Mouse (Mus musculus) testis, adult 2 months (tissue): ENCODE data around the gene Aven. TPM values are rescaled to one million over a fixed set of nuclear protein-coding genes. Genes with fewer than 3 reads are reported as not detected.

Experiments used
- H3K27ac ChIP-seq: fragments of 200-500 bp; 2 replicates; pipeline ENCODE4 v1.5.1; 2012; ENCODE audit warnings: low read depth, low read length; ENCODE audit not compliant: control insufficient read depth, insufficient read depth
- H3K27me3 ChIP-seq: fragments of 200-500 bp; 2 replicates; pipeline ENCODE4 v1.6.1; 2012; ENCODE audit warnings: mild to moderate bottlenecking, low read length, moderate library complexity; ENCODE audit not compliant: control insufficient read depth, insufficient read depth
- H3K36me3 ChIP-seq: fragments of 200-500 bp; 2 replicates; pipeline ENCODE4 v1.6.1; 2012; ENCODE audit warnings: mild to moderate bottlenecking, low read length; ENCODE audit not compliant: control insufficient read depth, insufficient read depth
- H3K4me1 ChIP-seq: fragments of 200-500 bp; 2 replicates; pipeline ENCODE4 v1.6.1; 2012; ENCODE audit warnings: low read length; ENCODE audit not compliant: control insufficient read depth, insufficient read depth
- H3K4me3 ChIP-seq: fragments of 200-500 bp; 2 replicates; pipeline ENCODE4 v1.5.1; 2012; ENCODE audit warnings: low read depth, mild to moderate bottlenecking, low read length, moderate library complexity, mixed read lengths; ENCODE audit not compliant: control insufficient read depth
- CTCF ChIP-seq: fragments of 200-500 bp; IDR thresholded peaks from 2 replicates; pipeline ENCODE4 v1.5.1; 2012; ENCODE audit warnings: low read depth, mild to moderate bottlenecking, inconsistent platforms, low read length, moderate library complexity; ENCODE audit not compliant: control insufficient read depth, insufficient read depth, insufficient replicate concordance
- POLR2A ChIP-seq: fragments of 200-500 bp; IDR thresholded peaks from 2 replicates; pipeline ENCODE4 v1.6.1; 2012; ENCODE audit warnings: low read depth, mild to moderate bottlenecking, inconsistent platforms, low read length, moderate library complexity; ENCODE audit not compliant: control insufficient read depth
- polyA plus RNA-seq: library from polyadenylated mRNA; depleted of rRNA; stranded (reverse); fragments of >200 nt; gene quantifications from 2 replicates; pipeline ENCODE4 v1.2.3, GENCODE M21; 2012

The Aven gene
- polyA plus RNA-seq, 1 experiment, result 155 TPM

DNA sequence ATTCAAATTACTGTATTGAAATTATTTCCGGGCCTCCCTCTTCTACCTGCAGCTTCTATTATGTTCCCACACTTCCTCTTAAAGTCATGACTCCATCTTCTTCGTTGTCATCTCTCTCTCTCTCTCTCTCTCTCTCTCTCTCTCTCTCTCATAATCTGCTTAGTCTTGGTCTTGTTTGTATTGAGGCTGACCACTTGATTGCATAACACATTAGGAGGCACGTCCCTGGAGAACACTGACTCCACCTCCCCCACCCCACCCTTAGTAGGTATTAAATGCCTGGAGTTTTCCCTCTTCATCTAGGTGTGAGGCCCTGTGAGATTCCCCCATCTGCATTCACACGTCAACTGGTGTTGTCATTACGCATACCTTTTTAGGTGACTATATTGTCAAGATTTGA lies 103.7 kb downstream of the Aven start:
- H3K4me3 ChIP-seq, result no peak overlapping the region
- H3K4me1 ChIP-seq, result no peaks in the 10 kb centered on the region
- H3K27me3 ChIP-seq, result no peaks in the 10 kb centered on the region
- no peaks in the 10 kb centered on the region for H3K36me3 ChIP-seq
- H3K27ac ChIP-seq, result no peak overlapping the region
- TF ChIP-seq POLR2A (no peak), CTCF (no peak)

DNA sequence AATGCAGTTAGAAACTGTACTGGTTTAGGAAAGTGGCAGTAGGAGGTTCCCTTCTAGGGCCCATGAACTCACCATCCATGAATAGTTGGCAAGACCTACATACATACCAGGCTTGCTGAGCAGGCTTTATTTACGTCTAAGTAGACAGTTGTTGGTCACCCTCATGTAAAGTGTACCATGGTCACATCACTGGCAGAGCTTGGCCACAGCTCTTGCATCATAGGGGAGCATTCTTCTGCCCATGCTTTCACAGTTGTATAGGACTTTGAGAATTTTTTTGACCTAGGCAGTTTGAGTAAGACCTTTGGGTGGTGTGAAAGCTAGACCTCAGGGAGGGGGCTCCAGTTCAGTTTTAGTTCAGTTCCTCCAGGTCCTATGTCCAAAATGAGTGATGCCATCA lies 104.3 kb downstream of the Aven start:
- Histone ChIP-seq H3K36me3 (no peaks in the 10 kb centered on the region), H3K4me1 (no peaks in the 10 kb centered on the region), H3K27ac (no peak overlapping the region), H3K4me3 (no peak overlapping the region), H3K27me3 (no peaks in the 10 kb centered on the region)
- no peak for TF ChIP-seq POLR2A
- no peak for TF ChIP-seq CTCF

GRCm38 (mm10) chr2:112600222-112600621 lies 107.5 kb downstream of the Aven start:
- TF ChIP-seq CTCF, result no peak
- no peak for TF ChIP-seq POLR2A
- H3K36me3 ChIP-seq, result no peaks in the 10 kb centered on the region

GRCm38 (mm10) chr2:112602487-112602886 lies 109.7 kb downstream of the Aven start:
- TF ChIP-seq CTCF (no peak), POLR2A (no peak)
- Histone ChIP-seq H3K36me3 (no peaks in the 10 kb centered on the region), H3K27me3 (no peaks in the 10 kb centered on the region), H3K4me3 (no peak overlapping the region), H3K27ac (no peak overlapping the region), H3K4me1 (no peaks in the 10 kb centered on the region)

More at GRCm38 (mm10) chr2:112600222-112600621, 107.5 kb downstream of the Aven start:
- H3K4me1 ChIP-seq, result no peaks in the 10 kb centered on the region
- H3K4me3 ChIP-seq, result no peak overlapping the region
- H3K27ac ChIP-seq, result no peak overlapping the region
- H3K27me3 ChIP-seq, result no peaks in the 10 kb centered on the region

GRCm38 (mm10) chr2:112606536-112606935 lies 113.8 kb downstream of the Aven start:
- TF ChIP-seq CTCF (no peak), POLR2A (no peak)
- no peak overlapping the region for H3K27ac ChIP-seq
- H3K27me3 ChIP-seq, result no peaks in the 10 kb centered on the region

DNA sequence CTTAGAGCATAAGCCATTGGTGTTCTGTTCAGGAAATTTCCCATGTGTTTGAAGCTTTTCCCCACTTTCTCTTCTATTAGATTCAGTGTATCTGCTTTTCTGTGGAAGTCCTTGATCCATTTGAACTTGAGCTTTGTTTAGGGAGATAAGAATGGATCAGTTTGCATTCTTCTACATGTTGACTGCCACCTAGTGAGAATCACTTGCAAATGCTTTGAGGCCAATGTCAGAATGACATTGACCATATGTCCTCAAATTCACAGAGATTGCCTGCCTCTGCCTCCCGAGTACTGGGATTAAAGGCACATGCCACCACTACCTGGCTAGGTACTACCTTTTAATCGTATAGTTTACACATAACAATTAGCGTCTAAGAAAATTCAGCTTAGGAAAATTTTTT lies 119.9 kb downstream of the Aven start:
- H3K27me3 ChIP-seq, result no peaks in the 10 kb centered on the region
- H3K4me3 ChIP-seq, result no peak overlapping the region
- no peak overlapping the region for H3K27ac ChIP-seq
- no peaks in the 10 kb centered on the region for H3K36me3 ChIP-seq
- no peaks in the 10 kb centered on the region for H3K4me1 ChIP-seq
- TF ChIP-seq CTCF (no peak), POLR2A (no peak)

More at GRCm38 (mm10) chr2:112606536-112606935, 113.8 kb downstream of the Aven start:
- Histone ChIP-seq H3K4me1 (no peaks in the 10 kb centered on the region), H3K36me3 (no peaks in the 10 kb centered on the region), H3K4me3 (no peak overlapping the region)

DNA sequence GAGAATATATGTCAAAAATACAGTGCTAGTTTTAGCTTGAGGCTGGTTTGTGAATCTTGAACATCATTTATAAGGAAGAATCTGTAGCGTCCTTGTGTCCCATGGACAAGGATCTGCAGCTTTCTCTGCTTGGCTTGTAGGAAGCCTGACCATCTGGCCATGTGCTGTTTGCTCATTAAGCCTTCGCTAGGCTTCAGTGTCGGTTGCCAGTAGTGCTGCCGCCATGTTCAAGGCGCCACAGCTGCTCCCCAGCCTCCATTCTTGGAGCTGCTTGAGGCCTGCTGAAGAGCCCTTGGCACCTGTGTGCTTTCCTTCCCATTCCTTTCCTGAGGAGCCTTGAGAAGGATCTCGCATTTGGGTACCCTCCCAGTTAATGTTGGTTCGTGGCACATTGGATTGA lies 121.6 kb downstream of the Aven start:
- Histone ChIP-seq H3K36me3 (no peaks in the 10 kb centered on the region), H3K27ac (no peak overlapping the region), H3K27me3 (no peaks in the 10 kb centered on the region), H3K4me3 (no peak overlapping the region), H3K4me1 (no peaks in the 10 kb centered on the region)
- TF ChIP-seq POLR2A, result no peak
- TF ChIP-seq CTCF, result no peak

DNA sequence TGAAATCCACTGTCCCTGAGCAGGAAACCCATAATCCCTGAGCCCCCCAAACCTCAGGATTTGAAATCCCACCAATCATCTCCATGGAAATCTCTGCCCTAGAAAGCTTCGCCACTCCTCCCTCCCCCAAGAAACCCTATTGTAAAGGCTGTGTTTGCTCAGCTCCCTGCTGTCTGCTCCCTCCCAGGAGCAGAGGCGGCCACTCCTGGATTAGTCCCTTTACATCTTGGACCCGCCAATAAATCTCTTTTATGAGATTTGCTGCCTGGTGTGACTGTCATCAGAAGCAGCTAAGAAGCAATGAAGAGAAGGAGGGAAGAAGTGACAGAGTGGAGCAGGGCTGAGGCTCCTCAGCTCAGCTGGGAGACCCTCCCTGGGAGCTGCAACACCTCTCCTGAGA lies 124.4 kb downstream of the Aven start:
- Histone ChIP-seq H3K27ac (no peak overlapping the region), H3K4me1 (peaks cover 3% of the 10 kb centered on the region; the same call in 1 of the 2 replicates), H3K36me3 (no peaks in the 10 kb centered on the region), H3K27me3 (no peaks in the 10 kb centered on the region), H3K4me3 (peak overlapping the region; percentile 84)
- TF ChIP-seq POLR2A (no peak), CTCF (no peak)
